Mouse (Mus musculus): ENCODE results near the gene Rab5c. TPM values are rescaled to one million over a fixed set of nuclear protein-coding genes. Genes with fewer than 3 reads are reported as not detected.

Rab5c gene
- polyA plus RNA-seq, 1 experiment from 2014 or later: 13.1 TPM

DNA sequence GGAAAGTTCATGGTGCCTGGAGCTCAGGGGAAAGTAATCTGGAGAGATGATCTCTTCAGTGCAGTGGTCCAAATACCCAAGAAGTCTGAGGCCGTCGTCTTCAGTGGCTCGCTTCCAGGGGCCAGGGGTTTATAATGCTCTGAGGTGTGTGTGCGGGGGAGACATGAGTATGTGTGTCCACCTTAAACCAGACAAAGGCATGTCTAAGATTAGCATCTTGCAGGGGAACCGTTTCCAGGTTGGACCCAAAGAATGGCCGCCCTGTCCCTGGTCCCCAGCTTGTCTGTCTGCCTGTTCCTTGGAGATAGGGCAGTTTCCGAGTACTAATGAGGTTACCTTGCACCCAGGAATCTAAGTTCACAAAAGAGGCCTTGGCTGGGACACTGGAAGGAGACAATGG lies 24.8 kb upstream of the Rab5c start, which contains the start of gene Hcrt:
Gene Hcrt, minus strand, starts transcription at position 101 of the 400 bp plus-strand sequence.
- H3K4me3 ChIP-seq: peak within 1 kb of the TSS; percentile 56
- no peaks in the 10 kb centered on the region for H3K9me3 ChIP-seq (replicated peaks)
- no peak for DNase-seq (ENCODE audit: low spot score)
- H3K27ac ChIP-seq: peak within 1 kb of the TSS; percentile 11; the same call in 1 of the 2 replicates
- H3K36me3 ChIP-seq: no peaks in the 10 kb centered on the region
- peaks cover 24% of the 10 kb centered on the region for H3K4me1 ChIP-seq
- WGBS: 89% methylated on average over 7 of the region's 7 CpGs
- H3K27me3 ChIP-seq (ENCODE audit: low read depth, poor library complexity, severe bottlenecking): peaks cover 57% of the 10 kb centered on the region

DNA sequence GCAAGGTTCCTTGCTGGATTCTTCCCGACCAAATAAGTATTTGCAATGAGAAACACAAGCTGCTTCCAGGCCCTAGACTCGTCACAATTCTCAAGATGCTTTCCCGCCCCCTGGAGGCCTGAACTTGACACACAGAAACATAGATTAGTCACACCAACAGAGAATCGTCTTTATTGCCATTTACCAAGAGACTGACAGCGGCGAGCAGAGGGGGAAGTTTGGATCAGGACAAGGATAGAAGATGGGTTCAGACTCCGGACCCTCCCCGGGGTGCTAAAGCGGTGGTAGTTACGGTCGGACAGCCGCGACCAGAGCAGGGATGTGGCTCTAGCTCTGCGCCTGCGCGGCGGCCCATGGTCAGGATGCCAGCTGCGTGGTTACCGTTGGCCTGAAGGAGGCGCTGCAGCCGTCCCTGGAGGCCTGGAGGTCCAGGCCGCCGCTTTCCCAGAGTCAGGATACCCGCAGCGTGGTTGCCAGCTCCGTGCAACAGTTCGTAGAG lies 23.6 kb upstream of the Rab5c start:
- H3K27me3 ChIP-seq (ENCODE audit: low read depth, poor library complexity, severe bottlenecking): peaks cover 64% of the 10 kb centered on the region
- no peaks in the 10 kb centered on the region for H3K36me3 ChIP-seq
- peaks cover 24% of the 10 kb centered on the region for H3K4me1 ChIP-seq
- H3K4me3 ChIP-seq: peak overlapping the region; percentile 56
- 1% methylated on average over 27 of the region's 27 CpGs for WGBS
- H3K27ac ChIP-seq: peak overlapping the region; percentile 11; the same call in 1 of the 2 replicates
- peak; percentile 94 for DNase-seq (ENCODE audit: low spot score)
- H3K9me3 ChIP-seq (replicated peaks): no peaks in the 10 kb centered on the region

DNA sequence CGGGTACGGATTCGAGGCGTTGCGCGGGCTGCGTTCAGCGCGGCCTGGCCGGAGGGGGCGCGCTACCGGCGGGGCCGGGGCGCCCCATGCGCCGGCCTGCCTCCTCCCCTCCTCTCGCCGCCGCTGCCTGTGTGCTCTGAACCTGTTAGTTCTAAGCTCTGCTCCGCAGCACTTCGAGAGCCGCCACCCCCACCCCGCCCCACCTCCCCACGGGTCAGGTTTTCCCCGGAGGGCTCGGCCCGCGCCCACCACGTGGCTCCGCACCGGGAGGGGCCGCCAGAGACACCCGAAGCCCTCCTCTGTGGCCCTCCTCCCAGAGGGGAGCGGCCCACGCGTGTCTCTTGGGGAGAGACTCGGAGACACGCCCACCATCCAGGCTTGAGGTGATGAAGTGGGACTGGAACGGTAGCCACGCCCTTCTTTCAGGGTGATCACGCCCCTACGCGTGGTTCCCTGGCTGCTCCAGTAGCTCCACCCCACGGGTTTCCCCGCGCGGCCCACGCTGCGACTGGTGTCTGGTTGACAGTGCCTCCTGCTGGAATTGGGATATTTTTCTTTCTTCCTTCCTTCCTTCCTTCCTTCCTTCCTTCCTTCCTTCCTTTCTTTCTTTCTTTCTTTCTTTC lies 21.7 kb upstream of the Rab5c start, which contains the start of gene Kcnh4:
Gene Kcnh4, minus strand, starts transcription at position 332 of the 623 bp plus-strand sequence.
- Histone ChIP-seq H3K4me1 (peaks cover 24% of the 10 kb centered on the region), H3K27ac (peak within 1 kb of the TSS; percentile 74; the same call in 1 of the 2 replicates), H3K36me3 (no peaks in the 10 kb centered on the region), H3K27me3 (ENCODE audit: low read depth, poor library complexity, severe bottlenecking) (peaks cover 76% of the 10 kb centered on the region), H3K4me3 (peak within 1 kb of the TSS; percentile 46), H3K9me3 (replicated peaks) (no peaks in the 10 kb centered on the region)
- peak; percentile 44 for DNase-seq (ENCODE audit: low spot score)
- WGBS: under 1% methylated on average over 51 of the region's 51 CpGs

- Histone ChIP-seq H3K36me3 (no peaks in the 10 kb centered on the region), H3K9me3 (replicated peaks) (no peaks in the 10 kb centered on the region), H3K27me3 (ENCODE audit: low read depth, poor library complexity, severe bottlenecking) (peaks cover 76% of the 10 kb centered on the region), H3K4me1 (peaks cover 24% of the 10 kb centered on the region), H3K27ac (peak overlapping the region; percentile 74), H3K4me3 (peak overlapping the region; percentile 46)
- 2% methylated on average over 35 of the region's 35 CpGs for WGBS
- DNase-seq (ENCODE audit: low spot score): peak; percentile 89
Observed at GRCm38 (mm10) chr11:100758707-100759610, 20.9 kb upstream of the Rab5c start.

DNA sequence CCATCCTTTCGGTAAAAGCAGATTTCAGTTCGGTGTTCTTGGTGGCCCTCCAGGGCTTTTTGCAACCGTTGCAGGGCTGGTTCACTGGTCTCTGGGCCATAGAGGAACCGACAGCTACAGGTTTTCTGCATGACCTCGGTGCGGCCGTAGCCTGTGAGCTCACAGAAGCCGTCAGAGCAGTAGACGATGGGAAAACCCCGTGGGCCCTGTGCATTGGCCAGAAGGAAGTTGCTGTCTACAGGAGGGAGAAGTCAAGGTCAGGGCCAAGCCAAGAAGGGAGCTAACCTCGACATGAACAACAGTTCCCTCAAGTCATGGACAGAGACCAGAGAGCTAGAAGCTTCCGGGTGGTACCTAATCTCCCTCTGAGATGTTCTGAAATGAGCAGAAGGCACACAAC lies 19.6 kb upstream of the Rab5c start:
- H3K36me3 ChIP-seq: no peaks in the 10 kb centered on the region
- H3K4me1 ChIP-seq: peaks cover 24% of the 10 kb centered on the region
- no peak overlapping the region for H3K27ac ChIP-seq
- DNase-seq (ENCODE audit: low spot score): no peak
- H3K4me3 ChIP-seq: no peak overlapping the region
- WGBS: 91% methylated on average over 12 of the region's 12 CpGs
- no peaks in the 10 kb centered on the region for H3K9me3 ChIP-seq (replicated peaks)
- peaks cover 66% of the 10 kb centered on the region for H3K27me3 ChIP-seq (ENCODE audit: low read depth, poor library complexity, severe bottlenecking)

DNA sequence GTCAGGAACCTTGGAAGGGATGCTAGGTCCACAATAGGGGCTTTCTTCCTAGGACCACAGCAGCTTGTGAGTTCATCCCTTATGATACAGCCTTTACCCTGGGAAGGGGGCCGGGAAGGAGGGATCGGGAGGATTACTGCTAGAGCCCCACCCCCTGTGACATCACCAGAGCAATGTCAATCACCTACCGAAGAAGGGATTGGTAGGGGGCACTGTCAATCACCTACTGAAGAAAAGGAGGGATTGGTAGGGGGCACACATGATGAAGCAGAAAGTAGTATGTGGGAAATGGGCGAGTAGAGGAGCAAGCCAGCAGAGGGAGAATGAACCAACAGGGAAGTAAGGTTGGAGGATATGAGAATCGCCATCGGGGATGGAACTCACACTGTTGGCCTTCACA lies 18.5 kb upstream of the Rab5c start:
- Histone ChIP-seq H3K27me3 (ENCODE audit: low read depth, poor library complexity, severe bottlenecking) (peaks cover 66% of the 10 kb centered on the region), H3K9me3 (replicated peaks) (no peaks in the 10 kb centered on the region), H3K36me3 (no peaks in the 10 kb centered on the region), H3K4me1 (peaks cover 22% of the 10 kb centered on the region), H3K27ac (no peak overlapping the region), H3K4me3 (no peak overlapping the region)
- no peak for DNase-seq (ENCODE audit: low spot score)
- WGBS: 74% methylated on average over 6 of the region's 6 CpGs

DNA sequence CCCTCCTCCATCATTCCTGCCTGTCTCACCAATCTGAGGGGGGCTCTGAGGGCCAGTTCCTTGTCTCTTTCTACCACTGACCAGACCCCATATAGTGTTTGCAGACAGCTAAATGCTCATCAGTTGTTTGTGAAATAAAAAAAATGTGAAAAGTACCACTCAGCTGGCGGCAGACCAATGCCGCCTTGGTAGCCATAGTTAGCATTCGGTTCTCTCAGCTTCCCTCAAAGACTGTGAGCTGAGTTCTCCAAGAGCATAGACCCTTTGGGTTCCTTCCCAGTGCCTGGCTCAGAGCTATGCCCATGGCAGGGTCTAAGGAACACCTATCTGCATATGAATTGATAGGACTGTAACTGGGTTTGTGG lies 16.7 kb upstream of the Rab5c start:
- Histone ChIP-seq H3K4me1 (peaks cover 16% of the 10 kb centered on the region), H3K9me3 (replicated peaks) (no peaks in the 10 kb centered on the region), H3K27ac (no peak overlapping the region), H3K36me3 (no peaks in the 10 kb centered on the region), H3K27me3 (ENCODE audit: low read depth, poor library complexity, severe bottlenecking) (peaks cover 61% of the 10 kb centered on the region), H3K4me3 (no peak overlapping the region)
- WGBS: 92% methylated on average over 3 of the region's 3 CpGs
- no peak for DNase-seq (ENCODE audit: low spot score)

DNA sequence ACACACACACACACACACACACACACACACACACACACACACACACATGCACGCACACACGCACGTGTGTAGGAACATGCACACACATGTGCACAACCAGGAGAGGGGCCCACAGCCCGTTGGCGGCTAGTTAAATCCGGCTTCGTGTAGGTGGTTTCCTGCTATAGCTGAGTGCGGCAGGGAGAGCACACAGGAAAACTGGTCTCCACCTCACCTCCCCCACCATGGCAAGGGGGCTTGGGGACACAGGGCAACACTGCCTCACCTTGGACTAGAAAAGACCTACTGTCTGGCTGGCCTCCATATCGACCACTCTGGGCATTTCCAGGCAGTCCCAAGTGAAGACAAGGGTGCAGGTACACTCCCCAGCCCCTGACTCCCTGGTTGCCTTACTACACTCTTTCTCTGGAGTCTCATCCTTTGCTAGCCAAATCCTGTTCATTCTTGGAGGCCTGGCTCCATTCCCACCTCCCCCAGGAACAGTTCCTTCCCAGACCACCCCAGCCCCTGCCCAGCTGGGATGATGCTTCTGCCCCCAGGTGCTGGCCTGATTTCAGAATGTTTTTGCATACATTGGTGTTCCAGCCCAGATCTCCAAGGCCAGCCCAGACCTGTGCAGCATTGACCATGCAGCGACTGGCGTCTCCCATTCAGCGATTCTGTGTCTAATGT lies 16.1 kb upstream of the Rab5c start:
- Histone ChIP-seq H3K4me3 (no peak overlapping the region), H3K27me3 (ENCODE audit: low read depth, poor library complexity, severe bottlenecking) (peaks cover 61% of the 10 kb centered on the region), H3K9me3 (replicated peaks) (no peaks in the 10 kb centered on the region), H3K4me1 (peaks cover 10% of the 10 kb centered on the region), H3K27ac (no peak overlapping the region), H3K36me3 (no peaks in the 10 kb centered on the region)
- no peak for DNase-seq (ENCODE audit: low spot score)
- 84% methylated on average over 12 of the region's 12 CpGs for WGBS

GRCm38 (mm10) chr11:100752294-100752693 lies 14.3 kb upstream of the Rab5c start:
- Histone ChIP-seq H3K27me3 (ENCODE audit: low read depth, poor library complexity, severe bottlenecking) (peaks cover 60% of the 10 kb centered on the region), H3K4me1 (peaks cover 4% of the 10 kb centered on the region; the same call in 1 of the 2 replicates), H3K4me3 (no peak overlapping the region), H3K27ac (no peak overlapping the region), H3K36me3 (no peaks in the 10 kb centered on the region), H3K9me3 (replicated peaks) (no peaks in the 10 kb centered on the region)
- no peak for DNase-seq (ENCODE audit: low spot score)
- WGBS: 30% methylated on average over 10 of the region's 10 CpGs

DNA sequence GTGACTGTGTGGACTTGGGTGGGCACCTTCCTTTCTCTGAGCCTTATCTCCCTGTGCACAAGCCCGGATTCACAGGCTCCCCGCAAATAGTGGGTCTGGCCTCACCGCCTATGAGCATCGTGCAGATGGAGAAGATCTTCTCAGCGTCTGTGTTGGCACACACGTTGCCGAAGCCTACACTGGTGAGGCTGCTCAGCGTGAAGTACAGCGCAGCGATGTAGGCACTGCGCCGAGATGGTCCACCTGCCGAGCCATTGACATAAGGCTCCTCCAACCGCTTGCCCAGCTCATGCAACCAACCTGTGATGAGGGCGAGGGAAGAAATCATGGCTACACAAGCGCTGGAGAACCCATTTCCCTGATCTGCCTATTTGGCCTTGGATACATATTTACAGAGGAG lies 12.1 kb upstream of the Rab5c start:
- Histone ChIP-seq H3K4me3 (no peak overlapping the region), H3K9me3 (replicated peaks) (no peaks in the 10 kb centered on the region), H3K27me3 (ENCODE audit: low read depth, poor library complexity, severe bottlenecking) (peaks cover 56% of the 10 kb centered on the region), H3K36me3 (no peaks in the 10 kb centered on the region), H3K4me1 (peaks cover 4% of the 10 kb centered on the region; the same call in 1 of the 2 replicates), H3K27ac (no peak overlapping the region)
- 89% methylated on average over 16 of the region's 16 CpGs for whole genome bisulfite sequencing
- DNase-seq (ENCODE audit: low spot score): no peak

- Histone ChIP-seq H3K9me3 (replicated peaks) (no peaks in the 10 kb centered on the region), H3K36me3 (no peaks in the 10 kb centered on the region), H3K4me3 (no peak overlapping the region), H3K27ac (no peak overlapping the region), H3K27me3 (ENCODE audit: low read depth, poor library complexity, severe bottlenecking) (peaks cover 52% of the 10 kb centered on the region), H3K4me1 (peaks cover 4% of the 10 kb centered on the region; the same call in 1 of the 2 replicates)
- DNase-seq (ENCODE audit: low spot score): no peak
- WGBS: 45% methylated on average over 25 of the region's 25 CpGs
Observed at GRCm38 (mm10) chr11:100749469-100749868, 11.5 kb upstream of the Rab5c start.

- Histone ChIP-seq H3K27me3 (ENCODE audit: low read depth, poor library complexity, severe bottlenecking) (peaks cover 52% of the 10 kb centered on the region), H3K9me3 (replicated peaks) (no peaks in the 10 kb centered on the region), H3K27ac (no peak overlapping the region), H3K4me3 (no peak overlapping the region), H3K36me3 (no peaks in the 10 kb centered on the region), H3K4me1 (peaks cover 4% of the 10 kb centered on the region; the same call in 1 of the 2 replicates)
- DNase-seq (ENCODE audit: low spot score): no peak
- WGBS: 83% methylated on average over 4 of the region's 4 CpGs
Observed at GRCm38 (mm10) chr11:100748620-100749019, 10.6 kb upstream of the Rab5c start.
